Mouse (Mus musculus) gastrocnemius, postnatal 25 days (tissue): Measurements from ENCODE around the gene Ccdc148. TPM values are rescaled to one million over a fixed set of nuclear protein-coding genes. Genes with fewer than 3 reads are reported as not detected.

ENCODE experiments used
- DNase-seq: peaks from one replicate; pipeline ENCODE4 v3.0.0; 2022
- total RNA-seq, 2 experiments: library from RNA; stranded (reverse); gene quantifications; 1 replicate in 1 of 2; 2 replicates in 1 of 2; pipeline ENCODE4 v1.2.3; 2021

Ccdc148 gene
- total RNA-seq, 2 experiments from 2014 or later, result not detected

GRCm38 (mm10) chr2:58778986-58779495 lies 381.4 kb downstream of the Ccdc148 start:
- DNase-seq, result no peak

DNA sequence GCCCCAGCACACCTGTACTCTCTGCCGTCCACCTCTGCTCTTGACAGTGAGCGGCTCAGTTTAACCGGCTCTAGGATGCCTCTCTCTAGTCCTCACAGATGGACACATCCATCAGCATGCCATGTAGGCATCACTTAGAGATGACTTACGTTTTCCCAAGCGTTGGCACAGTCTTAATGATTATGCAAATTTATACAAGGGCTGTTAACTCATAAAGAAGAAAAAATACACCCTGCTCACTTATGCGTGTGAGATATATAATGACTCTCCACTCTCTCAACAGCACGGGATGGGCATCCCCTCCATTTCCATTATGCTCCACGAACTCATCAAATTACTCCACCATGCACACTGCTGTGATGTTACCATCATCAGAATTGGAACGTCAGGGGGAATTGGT lies 386.6 kb downstream of the Ccdc148 start:
- DNase-seq, result no peak

Other genes starting within 250 kb of the Ccdc148 start
- 10 to 100 TPM; 27.3 to 27.9 TPM for gene Pkp4, start 167 bp upstream of the Ccdc148 start, total RNA-seq